Mouse (Mus musculus): ENCODE data around the gene Fbxo3. TPM values are rescaled to one million over a fixed set of nuclear protein-coding genes. Genes with fewer than 3 reads are reported as not detected.

The Fbxo3 gene
- 75.2 TPM for polyA plus RNA-seq (2014; fragmentation: Illumina TruSeq; extraction: RNeasy Lipid Tissue Mini Kit (QIAGEN cat#74804); ENCODE audit: low replicate concordance)

DNA sequence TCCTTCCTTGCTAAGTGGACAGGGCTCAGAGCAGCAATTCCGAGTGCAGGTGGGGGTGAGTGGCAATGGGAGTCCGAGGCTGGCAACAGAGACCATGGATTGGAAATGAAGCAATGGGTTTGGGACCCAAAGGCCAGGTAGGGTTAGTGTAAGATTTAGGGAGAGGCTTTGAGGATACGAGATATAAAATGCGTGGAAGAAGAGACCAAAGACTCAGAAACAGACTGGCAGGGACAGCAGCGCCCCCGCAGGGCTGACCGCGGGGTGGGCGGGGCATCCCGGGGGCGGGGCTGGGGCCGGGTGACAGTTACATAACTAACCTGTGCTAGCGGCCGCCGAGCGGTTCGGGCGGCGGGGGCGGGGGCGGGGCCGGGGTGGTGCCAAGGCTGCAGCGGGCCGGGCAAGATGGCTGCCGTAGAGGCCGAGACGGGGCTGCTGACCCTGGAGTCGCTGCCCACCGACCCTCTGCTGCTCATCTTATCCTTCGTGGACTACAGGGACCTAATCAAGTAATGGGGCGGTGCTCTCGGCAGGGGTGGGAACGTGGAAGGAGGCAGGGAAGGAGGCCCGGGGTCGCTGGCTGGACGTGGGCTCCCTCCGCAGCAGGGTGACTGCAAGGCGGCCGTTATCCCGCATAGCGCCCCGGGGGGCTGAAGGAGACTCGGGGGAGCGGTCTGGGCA lies at the start of gene Fbxo3:
TSS of gene Fbxo3 (plus strand) at position 264 of the 681 bp plus-strand sequence.

DNA sequence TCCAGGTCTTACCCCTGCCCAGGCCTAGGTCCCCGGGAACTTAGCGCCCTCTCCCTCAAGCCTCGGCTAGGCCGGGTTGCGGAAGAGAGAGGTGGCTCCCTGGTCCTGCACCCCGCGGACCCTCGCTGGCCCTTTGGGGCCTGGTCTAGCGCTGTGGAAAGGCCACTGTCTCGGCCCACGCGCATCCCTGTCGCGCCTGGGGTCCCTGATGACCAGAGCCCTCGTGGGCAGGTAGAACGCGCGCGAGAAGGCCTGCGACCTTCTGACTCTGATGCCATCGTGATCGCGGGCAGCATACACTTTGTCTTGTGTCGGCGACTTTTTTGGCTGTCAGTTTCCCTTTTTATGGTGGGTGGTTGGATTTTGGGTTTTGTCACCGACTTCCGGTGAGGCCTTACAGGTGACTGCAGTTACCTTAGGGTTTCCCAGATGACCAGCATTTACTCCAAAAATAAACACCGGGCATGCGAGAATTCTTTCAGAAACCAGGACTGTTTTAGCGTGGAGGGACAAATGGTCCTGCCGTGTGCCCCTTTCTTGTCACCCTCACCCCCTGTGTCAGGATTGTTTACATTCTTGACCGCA lies 710 bp downstream of the Fbxo3 start, which contains the start of gene 4931422A03Rik:
TSS of gene 4931422A03Rik (minus strand) at position 223 of the 585 bp plus-strand sequence.

DNA sequence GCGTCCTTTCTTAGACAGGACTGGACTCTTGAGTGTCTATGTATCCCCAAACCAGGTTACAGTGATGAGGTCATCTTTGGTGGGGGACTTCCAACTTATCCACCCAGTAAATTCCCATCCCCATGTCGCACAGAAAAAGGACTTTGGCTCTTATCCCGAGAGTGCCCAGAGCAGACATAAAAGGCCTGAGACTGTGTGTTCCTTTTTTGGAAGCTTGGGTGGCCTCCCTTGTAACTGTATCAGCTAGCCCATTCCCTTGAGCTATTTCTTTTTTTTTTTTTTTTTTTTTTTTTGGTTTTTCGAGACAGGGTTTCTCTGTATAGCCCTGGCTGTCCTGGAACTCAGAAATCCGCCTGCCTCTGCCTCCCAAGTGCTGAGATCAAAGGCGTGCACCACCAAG lies 38.0 kb downstream of the Fbxo3 start, which contains the start of gene Gm10912:
TSS of gene Gm10912 (plus strand) at position 301 of the 400 bp plus-strand sequence.

DNA sequence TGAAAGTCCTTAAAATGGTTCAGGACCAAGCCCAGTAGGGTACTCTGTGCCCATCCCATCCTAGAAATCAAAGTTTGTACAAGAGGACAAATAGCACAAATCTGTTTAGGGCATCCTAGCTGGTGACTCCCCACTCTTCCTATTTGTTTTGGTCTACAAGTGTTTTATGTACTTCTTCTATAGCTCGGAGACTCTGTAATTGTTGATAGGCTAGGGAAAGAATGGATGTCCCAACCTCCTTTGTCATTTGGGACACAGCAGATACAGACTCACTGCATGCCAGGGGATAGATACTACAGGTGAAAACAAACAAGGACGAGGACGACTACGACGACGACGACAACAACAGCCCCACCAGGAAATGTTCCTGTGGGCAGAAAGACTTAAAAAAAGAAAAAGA lies 40.9 kb downstream of the Fbxo3 start, which contains the start of gene Gm10799:
TSS of gene Gm10799 (minus strand) at position 101 of the 400 bp plus-strand sequence.

GRCm38 (mm10) chr2:104069704-104070185 lies 42.2 kb downstream of the Fbxo3 start, which contains the start of gene Cd59b:
Gene Cd59b, plus strand, starts transcription at chr2:104069849.

DNA sequence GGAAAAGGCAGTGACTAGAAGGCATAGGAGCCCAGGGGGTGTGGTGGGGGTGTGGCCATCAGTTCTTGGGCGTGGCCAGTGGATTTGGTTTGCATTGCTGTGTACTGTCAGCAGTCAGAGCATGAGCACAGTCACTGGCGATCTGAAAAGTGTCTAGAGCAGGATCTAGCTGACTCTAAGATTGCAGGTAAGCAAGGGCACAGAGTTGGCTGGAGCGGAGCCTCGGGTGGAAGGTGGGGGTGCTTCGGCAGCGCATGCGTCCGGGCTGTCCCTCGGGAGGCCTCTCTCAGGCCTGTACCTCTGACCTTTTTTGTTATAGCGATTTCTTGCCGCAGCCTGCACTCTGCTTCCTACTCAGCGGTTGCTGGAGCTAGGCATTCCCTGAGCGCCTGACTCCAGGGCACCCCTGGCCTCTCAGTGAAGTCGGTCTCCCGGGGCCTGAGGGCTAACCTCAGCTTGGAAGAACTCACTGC lies 68.3 kb downstream of the Fbxo3 start, which contains the start of gene Cd59a:
TSS of gene Cd59a (plus strand) at position 61 of the 473 bp plus-strand sequence.

Other genes with a start within 250 kb of the Fbxo3 start
- 499 TPM for gene Caprin1, start 230.1 kb upstream of the Fbxo3 start, polyA plus RNA-seq (2014; fragmentation: Illumina TruSeq; extraction: RNeasy Lipid Tissue Mini Kit (QIAGEN cat#74804); ENCODE audit: low replicate concordance)
- gene Lmo2, start 69.7 kb upstream of the Fbxo3 start, polyA plus RNA-seq (2014; fragmentation: Illumina TruSeq; extraction: RNeasy Lipid Tissue Mini Kit (QIAGEN cat#74804); ENCODE audit: low replicate concordance), result 13.8 TPM
- gene 4931422A03Rik, start 640 bp downstream of the Fbxo3 start, polyA plus RNA-seq (2014; fragmentation: Illumina TruSeq; extraction: RNeasy Lipid Tissue Mini Kit (QIAGEN cat#74804); ENCODE audit: low replicate concordance), result not detected
- gene Gm10912, start 38.1 kb downstream of the Fbxo3 start, polyA plus RNA-seq (2014; fragmentation: Illumina TruSeq; extraction: RNeasy Lipid Tissue Mini Kit (QIAGEN cat#74804); ENCODE audit: low replicate concordance), result not detected
- not detected for gene Gm10799, start 40.8 kb downstream of the Fbxo3 start, polyA plus RNA-seq (2014; fragmentation: Illumina TruSeq; extraction: RNeasy Lipid Tissue Mini Kit (QIAGEN cat#74804); ENCODE audit: low replicate concordance)
- 3.0 TPM for gene Cd59b, start 42.1 kb downstream of the Fbxo3 start, polyA plus RNA-seq (2014; fragmentation: Illumina TruSeq; extraction: RNeasy Lipid Tissue Mini Kit (QIAGEN cat#74804); ENCODE audit: low replicate concordance)
- gene Cd59a, start 68.1 kb downstream of the Fbxo3 start, polyA plus RNA-seq (2014; fragmentation: Illumina TruSeq; extraction: RNeasy Lipid Tissue Mini Kit (QIAGEN cat#74804); ENCODE audit: low replicate concordance), result 26.8 TPM
- not detected for gene A930018P22Rik, start 95.0 kb downstream of the Fbxo3 start, polyA plus RNA-seq (2014; fragmentation: Illumina TruSeq; extraction: RNeasy Lipid Tissue Mini Kit (QIAGEN cat#74804); ENCODE audit: low replicate concordance)

Measured in small intestine, adult 10 weeks (tissue).